Comparison of ENCODE assay signal across 20 mouse cellular contexts in the genomic region with DNA sequence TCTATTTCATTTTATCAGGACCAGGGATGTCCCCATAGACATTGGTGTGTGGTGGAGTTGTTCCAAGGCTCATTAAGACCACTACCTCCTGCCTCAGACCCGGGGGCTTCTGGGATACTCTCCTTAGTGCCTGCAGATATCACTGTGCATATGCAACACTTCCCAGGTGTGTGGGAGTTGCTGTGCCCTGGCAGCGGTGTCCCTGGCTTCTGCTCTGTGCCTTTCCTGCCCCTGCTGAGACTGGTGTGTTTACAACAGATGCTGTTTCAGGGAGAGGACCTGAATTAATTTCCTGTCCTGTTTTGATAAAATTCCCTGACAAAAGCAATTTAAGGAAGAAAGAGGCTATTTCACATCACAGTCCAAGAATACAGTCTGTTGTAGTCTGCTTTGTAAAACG. TPM values are rescaled to one million over a fixed set of nuclear protein-coding genes. Genes with fewer than 3 reads are reported as not detected.
DNase-seq lines count a peak whose midpoint lies in the region; ATAC-seq and TF ChIP-seq lines count a peak whose summit lies in the region.
"Had no signal": no experiment of that assay in that cellular context is flagged by ENCODE, and none has a peak within 500 bp of the region (broad histone marks: within the 10 kb centered on the region; RNA-seq: fewer than 3 reads in every experiment).

No protein-coding gene starts in this region.

- no peak for DNase-seq in embryonic facial prominence, embryonic 10.5 days (ENCODE audit: low spot score)
- no peak for DNase-seq in kidney, adult 11 months
- no peak for DNase-seq in ES-E14 (ENCODE audit: low read depth, low spot score)
- DNase-seq in heart, adult 2 months: no peak
- no peak for DNase-seq in gastrocnemius, adult 18-20 months (ENCODE audit: low spot score)
- DNase-seq: adrenal gland, adult 8-10 months; adrenal gland, postnatal 36 days; B cell, adult 2 months; cerebellum, adult 2 months; cerebellum, postnatal 10 days; gastrocnemius, postnatal 10 days; heart, adult 18-20 months; heart, postnatal 14 days; kidney, adult 18-20 months had no signal

- TF ChIP-seq EP300 in heart, adult 2 months (IDR thresholded peaks at IDR 0.05; ENCODE audit: insufficient read depth, low read depth, low read length): no peak

- no peak overlapping the region for H3K4me3 ChIP-seq in embryonic facial prominence, embryonic 13.5 days
- no peak overlapping the region for H3K4me3 ChIP-seq in embryonic facial prominence, embryonic 10.5 days
- H3K4me3 ChIP-seq in kidney, embryonic 16.5 days (ENCODE audit: low read length): no peak overlapping the region
- H3K4me3 ChIP-seq in ES-E14 (ENCODE audit: insufficient read depth in 1 of 2, low read depth in 1 of 2, low read length in 2 of 2, poor library complexity in 1 of 2, severe bottlenecking in 1 of 2): peak overlapping the region in 1 of 2 experiments; percentile 14; a peak in 1 of 4 replicates
- H3K4me3 ChIP-seq in heart, adult 2 months: no peak overlapping the region
- H3K4me3 ChIP-seq: forebrain, embryonic 15.5 days; heart, embryonic 15.5 days had no signal

- no peak for TF ChIP-seq POLR2A in heart, adult 2 months (IDR thresholded peaks at IDR 0.05; ENCODE audit: insufficient read depth, low read depth, low read length)

- H3K9ac ChIP-seq in embryonic facial prominence, embryonic 13.5 days: 0 out of 2 replicates have a peak overlapping the region, but pooled peaks have one; percentile 4
- H3K9ac ChIP-seq in kidney, embryonic 16.5 days (replicated peaks; ENCODE audit: low read length): no peak overlapping the region
- H3K9ac ChIP-seq in ES-E14 (ENCODE audit: insufficient read depth, low read depth, low read length, poor library complexity, severe bottlenecking): peak overlapping the region; percentile 4; the same call in 1 of the 2 replicates
- no peak overlapping the region for H3K9ac ChIP-seq in heart, adult 2 months (ENCODE audit: low read depth, low read length)
- H3K9ac ChIP-seq: forebrain, embryonic 15.5 days; heart, embryonic 15.5 days had no signal

- H3K9me3 ChIP-seq in embryonic facial prominence, embryonic 13.5 days: 0 out of 2 replicates have a peak, but pooled peaks cover 5% of the 10 kb centered on the region
- H3K9me3 ChIP-seq in embryonic facial prominence, embryonic 10.5 days: no peaks in the 10 kb centered on the region
- 0 out of 2 replicates have a peak, but pooled peaks cover 3% of the 10 kb centered on the region for H3K9me3 ChIP-seq in kidney, embryonic 16.5 days (ENCODE audit: low read length)
- H3K9me3 ChIP-seq in ES-E14 (ENCODE audit: control insufficient read depth, insufficient read depth, low read depth, low read length): no peaks in the 10 kb centered on the region
- H3K9me3 ChIP-seq: forebrain, embryonic 15.5 days; heart, embryonic 15.5 days had no signal

- intact Hi-C loops in heart, adult 2 months (cut with DNase I): no loop called here

- H3K79me2 ChIP-seq in heart, adult 2 months (replicated peaks; ENCODE audit: control insufficient read depth, insufficient read depth, low read length): no peaks in the 10 kb centered on the region

- ATAC-seq in embryonic facial prominence, embryonic 13.5 days (ENCODE audit: insufficient number of reproducible peaks, insufficient read depth, low FRiP score, low TSS enrichment, low read depth): no peak
- no peak for ATAC-seq in kidney, embryonic 16.5 days (ENCODE audit: low FRiP score, low TSS enrichment)
- ATAC-seq: CD4-positive, CD25-positive, alpha-beta regulatory T cell, adult 4 months; forebrain, embryonic 15.5 days had no signal

- H3K4me1 ChIP-seq in embryonic facial prominence, embryonic 13.5 days: no peaks in the 10 kb centered on the region
- peaks cover 5% of the 10 kb centered on the region; the same call in 1 of the 2 replicates for H3K4me1 ChIP-seq in embryonic facial prominence, embryonic 10.5 days
- H3K4me1 ChIP-seq in kidney, embryonic 16.5 days (ENCODE audit: insufficient read depth, low read length): no peaks in the 10 kb centered on the region
- H3K4me1 ChIP-seq in ES-E14 (ENCODE audit: control insufficient read depth in 2 of 2, insufficient read depth in 2 of 2, low read length in 2 of 2, poor library complexity in 1 of 2): peaks cover 8% of the 10 kb centered on the region in 2 experiments
- no peaks in the 10 kb centered on the region for H3K4me1 ChIP-seq in heart, adult 2 months (ENCODE audit: control insufficient read depth, insufficient read depth, low read length)
- H3K4me1 ChIP-seq: forebrain, embryonic 15.5 days; heart, embryonic 15.5 days had no signal

- H3K4me2 ChIP-seq in embryonic facial prominence, embryonic 13.5 days: no peak overlapping the region
- no peak overlapping the region for H3K4me2 ChIP-seq in kidney, embryonic 16.5 days (replicated peaks; ENCODE audit: low read depth, low read length)
- H3K4me2 ChIP-seq: forebrain, embryonic 15.5 days; heart, embryonic 11.5 days; heart, embryonic 15.5 days had no signal

- 28% methylated on average over 3 of the region's 3 CpGs for WGBS in embryonic facial prominence, embryonic 13.5 days
- WGBS in embryonic facial prominence, embryonic 10.5 days: 36% methylated on average over 3 of the region's 3 CpGs
- WGBS in kidney, embryonic 16.5 days: 16% methylated on average over 3 of the region's 3 CpGs
- 19% methylated on average over 3 of the region's 3 CpGs for WGBS in heart, adult 2 months

- in situ Hi-C loops in ES-E14 (cut with MboI; ENCODE audit: low sequenced_read_pairs in 2 of 2, unreplicated experiment in 2 of 2): no loop called here

- H3K27me3 ChIP-seq in embryonic facial prominence, embryonic 13.5 days: no peaks in the 10 kb centered on the region
- no peaks in the 10 kb centered on the region for H3K27me3 ChIP-seq in embryonic facial prominence, embryonic 10.5 days (replicated peaks; ENCODE audit: low read depth, poor library complexity, severe bottlenecking)
- H3K27me3 ChIP-seq in kidney, embryonic 16.5 days (ENCODE audit: insufficient read depth, low read length): no peaks in the 10 kb centered on the region
- no peaks in the 10 kb centered on the region for H3K27me3 ChIP-seq in heart, adult 2 months (ENCODE audit: control insufficient read depth, insufficient read depth, low read length)
- H3K27me3 ChIP-seq: forebrain, embryonic 15.5 days; heart, embryonic 15.5 days had no signal

- H3K36me3 ChIP-seq in embryonic facial prominence, embryonic 13.5 days: no peaks in the 10 kb centered on the region
- no peaks in the 10 kb centered on the region for H3K36me3 ChIP-seq in embryonic facial prominence, embryonic 10.5 days (replicated peaks)
- no peaks in the 10 kb centered on the region for H3K36me3 ChIP-seq in kidney, embryonic 16.5 days (ENCODE audit: insufficient read depth, low read length)
- no peaks in the 10 kb centered on the region for H3K36me3 ChIP-seq in ES-E14 (ENCODE audit: control insufficient read depth, insufficient read depth, low read length, poor library complexity, severe bottlenecking)
- no peaks in the 10 kb centered on the region for H3K36me3 ChIP-seq in heart, adult 2 months (ENCODE audit: control insufficient read depth, insufficient read depth, low read length)
- H3K36me3 ChIP-seq: forebrain, embryonic 15.5 days; heart, embryonic 15.5 days had no signal

- TF ChIP-seq CTCF in heart, adult 2 months (IDR thresholded peaks at IDR 0.05): no peak

- H3K27ac ChIP-seq in embryonic facial prominence, embryonic 13.5 days: no peak overlapping the region
- H3K27ac ChIP-seq in embryonic facial prominence, embryonic 10.5 days (replicated peaks): no peak overlapping the region
- H3K27ac ChIP-seq in kidney, embryonic 16.5 days (ENCODE audit: low read length): 0 out of 2 replicates have a peak overlapping the region, but pooled peaks have one; percentile 18
- peak overlapping the region; percentile 29 for H3K27ac ChIP-seq in ES-E14 (ENCODE audit: insufficient read depth, low read depth, low read length, poor library complexity, severe bottlenecking)
- H3K27ac ChIP-seq in heart, adult 2 months: no peak overlapping the region
- H3K27ac ChIP-seq: forebrain, embryonic 15.5 days; heart, embryonic 15.5 days had no signal

TF ChIP-seq in ES-E14, 5 proteins besides CTCF, POLR2A, EP300 and RAD21:
- TF ChIP-seq HCFC1 (IDR thresholded peaks at IDR 0.05; ENCODE audit: borderline replicate concordance, insufficient read depth, low read length): no peak
- TF ChIP-seq ZNF384 (IDR thresholded peaks at IDR 0.05; ENCODE audit: low read depth, low read length): no peak
- no peak for TF ChIP-seq CHD2 (IDR thresholded peaks at IDR 0.05; ENCODE audit: low read depth, low read length)
- TF ChIP-seq ZC3H11A (IDR thresholded peaks at IDR 0.05; ENCODE audit: borderline replicate concordance, low read depth, low read length): no peak
- no peak for TF ChIP-seq MAFK (IDR thresholded peaks at IDR 0.05; ENCODE audit: insufficient read depth, low read depth, low read length)

RNA-seq across cellular contexts. Expression of a gene that starts 10.1 kb away (rescaled TPM):
- 66.0 and 76.1 TPM in 2 replicates for polyA plus RNA-seq in embryonic facial prominence, embryonic 13.5 days (2015; fragmentation: Nextera tagmentation; extraction: Ambion mirVana)
- 60.1 and 66.2 TPM in 2 replicates for polyA plus RNA-seq in embryonic facial prominence, embryonic 10.5 days (2016; fragmentation: Nextera tagmentation; extraction: Ambion mirVana)
- polyA plus RNA-seq in kidney, embryonic 16.5 days (2015; fragmentation: Nextera tagmentation; extraction: Ambion mirVana): 75.0 and 78.4 TPM in 2 replicates
- 30.0 and 32.9 TPM in 2 replicates for total RNA-seq in ES-E14 (2012; rRNA removed)
- total RNA-seq in heart, adult 2 months (2021): 100 to 1,000 TPM; 112 to 121 TPM
- 27.4 and 34.1 TPM in 2 replicates for polyA plus RNA-seq in heart, adult 2 months (2012; rRNA removed)
- 10 to 100 TPM; 94.5 to 96.7 TPM for total RNA-seq in gastrocnemius, adult 18-20 months (2021)

RNA-seq across cellular contexts. Expression of a gene that starts 27.0 kb away (rescaled TPM):
- polyA plus RNA-seq in embryonic facial prominence, embryonic 13.5 days (2015; fragmentation: Nextera tagmentation; extraction: Ambion mirVana): 11.9 and 34.3 TPM in 2 replicates
- 13.9 and 14.3 TPM in 2 replicates for polyA plus RNA-seq in embryonic facial prominence, embryonic 10.5 days (2016; fragmentation: Nextera tagmentation; extraction: Ambion mirVana)
- polyA plus RNA-seq in kidney, embryonic 16.5 days (2015; fragmentation: Nextera tagmentation; extraction: Ambion mirVana): 13.8 and 28.9 TPM in 2 replicates
- 13.3 and 20.6 TPM in 2 replicates for total RNA-seq in ES-E14 (2012; rRNA removed)
- 10 to 100 TPM in 1 of 2 experiments, 1 to 10 TPM in 1; 7.9 to 18.6 TPM for total RNA-seq in heart, adult 2 months (2021)
- 77.3 and 95.5 TPM in 2 replicates for polyA plus RNA-seq in heart, adult 2 months (2012; rRNA removed)
- 10 to 100 TPM in 1 of 2 experiments, 1 to 10 TPM in 1; 2.9 to 14.2 TPM for total RNA-seq in gastrocnemius, adult 18-20 months (2021)

RNA-seq across cellular contexts. Expression of a gene that starts 27.2 kb away (rescaled TPM):
- 260 and 274 TPM in 2 replicates for polyA plus RNA-seq in embryonic facial prominence, embryonic 13.5 days (2015; fragmentation: Nextera tagmentation; extraction: Ambion mirVana)
- polyA plus RNA-seq in embryonic facial prominence, embryonic 10.5 days (2016; fragmentation: Nextera tagmentation; extraction: Ambion mirVana): 362 and 367 TPM in 2 replicates
- 416 and 441 TPM in 2 replicates for polyA plus RNA-seq in kidney, embryonic 16.5 days (2015; fragmentation: Nextera tagmentation; extraction: Ambion mirVana)
- 30.9 and 84.4 TPM in 2 replicates for total RNA-seq in ES-E14 (2012; rRNA removed)
- 10 to 100 TPM in 1 of 2 experiments, 1 to 10 TPM in 1; 5.0 to 19.7 TPM for total RNA-seq in heart, adult 2 months (2021)
- polyA plus RNA-seq in heart, adult 2 months (2012; rRNA removed): 10.8 and 36.4 TPM in 2 replicates
- 100 to 1,000 TPM; 173 to 219 TPM for total RNA-seq in gastrocnemius, adult 18-20 months (2021)

Comparison
In these comparisons a context has a peak if more than half of its experiments do, and no peak if none do; other contexts are left out.
1. H3K27ac ChIP-seq: peak in kidney, embryonic 16.5 days (single experiment) and ES-E14 (single experiment); none in embryonic facial prominence, embryonic 13.5 days (single experiment), embryonic facial prominence, embryonic 10.5 days (single experiment) and heart, adult 2 months (single experiment).
2. H3K9ac ChIP-seq: peak in embryonic facial prominence, embryonic 13.5 days (single experiment) and ES-E14 (single experiment); none in kidney, embryonic 16.5 days (single experiment) and heart, adult 2 months (single experiment).